Comparison of ENCODE assay signal across 8 mouse cellular contexts in the genomic region with DNA sequence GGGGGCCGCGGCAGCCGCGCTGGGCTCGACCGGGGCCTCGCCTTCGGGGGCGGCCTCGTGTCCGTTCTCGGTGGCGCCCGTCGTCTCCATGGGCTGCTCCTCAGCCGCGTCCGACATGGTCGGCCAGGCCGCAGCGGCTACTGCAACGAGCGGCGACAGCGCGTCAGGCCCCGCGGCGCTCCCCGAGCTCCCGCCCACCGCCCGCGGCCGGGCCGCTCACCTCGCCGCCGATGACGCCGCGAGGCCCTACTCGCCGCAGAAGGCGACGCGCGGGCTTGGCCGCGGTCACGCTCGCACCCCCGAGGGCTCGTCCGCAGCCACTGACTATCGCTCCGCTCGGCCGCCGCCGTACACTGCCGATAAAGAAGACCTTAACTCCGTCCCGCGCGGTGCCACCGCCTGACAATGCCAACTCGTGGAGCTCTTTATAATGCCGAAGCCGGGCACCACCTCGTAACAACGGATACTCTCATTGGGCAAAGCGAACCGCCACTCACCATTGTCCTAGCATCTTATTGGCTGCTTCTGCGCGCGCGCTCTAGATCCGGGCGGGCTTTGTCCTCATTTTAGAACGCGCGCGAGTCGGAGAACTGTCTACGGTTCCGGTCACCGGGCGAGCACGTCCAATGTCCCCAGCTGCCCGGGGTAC. TPM values are rescaled to one million over a fixed set of nuclear protein-coding genes. Genes with fewer than 3 reads are reported as not detected.
DNase-seq lines count a peak whose midpoint lies in the region; ATAC-seq lines count a peak whose summit lies in the region.

A gene (minus strand): TSS at position 401 of the 649 bp plus-strand sequence.

- ATAC-seq in inflammation-experienced regulatory T-cells, adult 6 months, result peak; percentile 86
- peak; percentile 69 for ATAC-seq in megakaryocyte-erythroid progenitor cell, adult 5-6 weeks (replicated peaks; ENCODE audit: low FRiP score, low TSS enrichment, poor library complexity, severe bottlenecking)

- DNase-seq in adipocyte (ENCODE audit: low spot score), result peak; percentile 98
- DNase-seq in embryo, embryonic 10 days (ENCODE audit: low spot score), result peak; percentile 99
- peak; percentile 95 for DNase-seq in gastrocnemius, postnatal 14 days
- DNase-seq in left cerebral cortex, postnatal 10 days (ENCODE audit: extremely low spot score in 1 of 2, low spot score in 2 of 2), result peak; percentile 97 to 99
- DNase-seq in right cerebral cortex, postnatal 25 days, result peak; percentile 96
- DNase-seq in urinary bladder, postnatal 4 days (ENCODE audit: low spot score in 2 of 2), result peak; percentile 95 to 96

- intact Hi-C loops in gastrocnemius, postnatal 14 days (cut with DNase I; ENCODE audit: low total_unique reads), result no loop called here
- intact Hi-C loops in left cerebral cortex, postnatal 10 days (cut with DNase I), result no loop called here

RNA-seq across cellular contexts. Expression of the gene that starts here (rescaled TPM):
- 100 to 1,000 TPM; 118 to 144 TPM for total RNA-seq in gastrocnemius, postnatal 14 days (2021)
- polyA plus RNA-seq in inflammation-experienced regulatory T-cells, adult 6 months (2017; shearing (Covaris generic)), result 10 to 100 TPM; 32.6 to 39.5 (median 35.5) TPM
- 100 to 1,000 TPM; 182 to 186 TPM for total RNA-seq in left cerebral cortex, postnatal 10 days (2021)
- 644 and 702 TPM in 2 replicates for total RNA-seq in megakaryocyte-erythroid progenitor cell, adult 5-6 weeks (2014; fragmentation: Nextera tagmentation)
- 1,394 and 1,753 TPM in 2 replicates for total RNA-seq in megakaryocyte-erythroid progenitor cell, adult 5-6 weeks (2017)

Comparison
In these comparisons a context has a peak if more than half of its experiments do, and no peak if none do; other contexts are left out.
1. Peak in every context shown above with its lines: DNase-seq and ATAC-seq.